Mouse (Mus musculus): ENCODE results near the gene Lats2.

DNA sequence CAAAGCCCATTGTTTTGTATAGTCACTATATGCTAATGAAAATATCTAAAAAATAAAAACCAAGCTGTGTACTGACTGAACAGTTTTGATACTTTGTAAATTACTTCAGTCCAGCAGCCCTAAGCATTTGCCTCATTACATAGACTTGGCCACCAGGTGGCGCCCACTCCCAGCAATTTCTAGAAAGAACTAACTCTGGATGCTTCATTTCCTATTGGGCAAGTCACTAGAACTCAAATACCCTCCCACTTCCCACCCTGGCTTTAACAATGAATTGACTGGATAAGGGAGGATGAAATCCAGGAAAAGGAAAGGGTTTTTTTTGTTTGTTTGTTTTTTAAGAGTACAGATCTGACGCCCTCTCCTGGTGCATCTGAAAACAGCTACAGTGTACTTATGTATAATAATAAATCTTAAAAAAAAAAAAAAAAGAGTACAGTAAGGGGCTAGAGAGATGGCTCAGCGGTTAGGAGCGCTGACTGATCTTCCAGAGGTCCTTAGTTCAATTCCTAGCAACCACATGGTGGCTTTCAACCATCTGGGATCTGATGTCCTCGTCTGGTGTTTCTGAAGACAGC lies 78.1 kb downstream of the Lats2 start:
- no peak for TF ChIP-seq CTCF (IDR thresholded peaks at IDR 0.05; ENCODE audit: borderline replicate concordance, control insufficient read depth, extremely low read depth, insufficient read depth, low read length, poor library complexity)
- no peak for TF ChIP-seq POLR2A (IDR thresholded peaks at IDR 0.05; ENCODE audit: control insufficient read depth, extremely low read depth, insufficient read depth, low read length, poor library complexity)
